Mouse (Mus musculus): ENCODE measurements at regions not wholly inside any gene's neighbourhood (a gene's known extent, or its start where the extent isn't known, plus 50 kb on each side); places are given as distances from the start of the nearest gene placed in this dataset.

- no peak for TF ChIP-seq POLR2A (IDR thresholded peaks at IDR 0.05; ENCODE audit: insufficient read depth, low read depth, low read length)
- no peak for TF ChIP-seq CTCF (IDR thresholded peaks at IDR 0.05; ENCODE audit: insufficient read depth, low read depth, low read length)
Measured at GRCm38 (mm10) chr13:113515162-113515600, 103.2 kb downstream of the Snx18 start.
